Mouse (Mus musculus) right cerebral cortex, postnatal 36 days (tissue): Measurements from ENCODE around the gene Efnb3.

Experiments
- DNase-seq, 2 experiments: peaks; one replicate each; pipeline ENCODE4 v3.0.0; 2022; ENCODE audit warnings: low spot score in 2 of 2, mixed read lengths in 1 of 2

The Efnb3 gene

DNA sequence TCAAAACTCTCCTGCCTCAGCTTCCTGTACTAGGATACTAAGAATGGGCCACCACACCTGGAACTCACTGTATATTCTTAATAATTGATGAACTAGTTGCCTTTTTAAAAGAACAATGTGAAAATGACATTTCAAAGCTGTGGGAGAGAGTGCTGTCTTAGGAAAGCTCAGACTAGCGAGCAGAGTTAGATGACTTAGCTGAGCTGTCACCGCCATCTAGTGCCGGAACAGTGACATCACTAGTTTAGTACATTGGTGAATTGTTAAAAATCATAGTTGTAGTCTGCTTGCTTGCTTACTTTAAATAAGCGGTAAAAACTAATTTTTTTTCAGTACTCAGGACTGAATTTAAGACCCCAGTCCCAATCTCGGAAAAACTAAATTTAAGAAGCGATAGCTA is 46.2 kb downstream of the Efnb3 start:
- peak in 1 of 2 experiments; percentile 19 for DNase-seq

DNA sequence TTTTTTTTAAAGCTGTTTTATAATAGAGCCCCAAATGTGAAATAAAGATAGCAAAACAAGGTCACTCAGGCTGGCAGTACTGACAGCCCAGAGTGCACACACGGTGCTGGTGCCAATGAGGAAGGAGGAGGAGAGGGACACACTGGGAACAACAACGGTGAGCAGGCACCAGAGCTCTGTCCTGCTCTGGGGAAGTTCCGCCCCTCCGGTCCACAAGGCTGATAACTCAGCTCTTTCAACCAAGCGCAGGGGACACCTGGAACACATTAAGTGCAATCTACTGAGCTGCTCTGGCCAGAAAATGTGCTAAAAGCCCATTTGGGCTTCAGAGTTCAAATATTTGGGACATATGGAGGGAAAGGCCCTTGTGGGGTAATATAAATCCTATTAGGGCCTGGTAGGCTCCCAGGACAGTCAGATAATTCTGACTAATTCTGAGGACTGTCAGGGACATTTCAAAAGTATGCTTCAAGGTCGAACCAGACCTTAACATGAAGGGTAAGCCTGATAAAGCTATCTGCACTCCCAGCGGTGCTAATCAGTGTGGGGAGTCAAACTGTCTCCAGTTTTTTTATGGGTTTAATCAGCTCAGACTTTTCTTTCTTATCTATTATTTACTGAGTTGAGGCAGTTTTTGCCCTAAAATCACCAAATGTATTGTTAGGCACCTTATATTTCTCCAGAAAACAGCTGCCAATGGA is 49.1 kb downstream of the Efnb3 start:
- no peak for DNase-seq
